Mouse (Mus musculus): ENCODE measurements around the gene Prm1. TPM values are rescaled to one million over a fixed set of nuclear protein-coding genes. Genes with fewer than 3 reads are reported as not detected.
"Not testable (repeated sequence)": the region's sequence is repeated elsewhere in the genome, so short reads cannot be mapped to it uniquely, and the experiment has no call there.

The Prm1 gene
- polyA plus RNA-seq (2016; fragmentation: Nextera tagmentation; extraction: Ambion mirVana): not detected in 2 replicates

- no peaks in the 10 kb centered on the region for H3K27me3 ChIP-seq (ENCODE audit: low read depth, poor library complexity, severe bottlenecking)
- H3K4me1 ChIP-seq: no peaks in the 10 kb centered on the region
- no peaks in the 10 kb centered on the region for H3K9me3 ChIP-seq (replicated peaks)
- no peak for DNase-seq (ENCODE audit: low spot score)
- H3K4me3 ChIP-seq: no peak within 1 kb of the TSS
- no peak within 1 kb of the TSS for H3K27ac ChIP-seq (replicated peaks)
- H3K36me3 ChIP-seq: no peaks in the 10 kb centered on the region
- WGBS: 85% methylated on average over 10 of the region's 10 CpGs
Measured at GRCm38 (mm10) chr16:10805789-10806527, at the start of gene Prm1. TSS of gene Prm1 (minus strand) at chr16:10805839.

- H3K4me1 ChIP-seq: peaks cover 14% of the 10 kb centered on the region
- WGBS: 94% methylated on average over 10 of the region's 10 CpGs
- not testable (repeated sequence) for DNase-seq (ENCODE audit: low spot score); H3K4me3 ChIP-seq; H3K27ac ChIP-seq (replicated peaks); H3K9me3 ChIP-seq (replicated peaks); H3K27me3 ChIP-seq (ENCODE audit: low read depth, poor library complexity, severe bottlenecking)
- peaks cover 11% of the 10 kb centered on the region; the same call in 1 of the 2 replicates for H3K36me3 ChIP-seq
Measured at GRCm38 (mm10) chr16:10852216-10852615, 46.6 kb upstream of the Prm1 start.

- Histone ChIP-seq H3K4me1 (peaks cover 14% of the 10 kb centered on the region), H3K27me3 (ENCODE audit: low read depth, poor library complexity, severe bottlenecking) (no peaks in the 10 kb centered on the region), H3K9me3 (replicated peaks) (no peaks in the 10 kb centered on the region), H3K4me3 (no peak overlapping the region), H3K27ac (replicated peaks) (peak overlapping the region; percentile 46; the same call in 1 of the 2 replicates), H3K36me3 (peaks cover 11% of the 10 kb centered on the region; the same call in 1 of the 2 replicates)
- WGBS: 55% methylated on average over 4 of the region's 4 CpGs
- no peak for DNase-seq (ENCODE audit: low spot score)
Measured at GRCm38 (mm10) chr16:10850905-10851304, 45.3 kb upstream of the Prm1 start.

- Histone ChIP-seq H3K4me3 (no peak overlapping the region), H3K27me3 (ENCODE audit: low read depth, poor library complexity, severe bottlenecking) (no peaks in the 10 kb centered on the region), H3K9me3 (replicated peaks) (no peaks in the 10 kb centered on the region), H3K27ac (replicated peaks) (peak overlapping the region; percentile 46; the same call in 1 of the 2 replicates), H3K4me1 (peaks cover 14% of the 10 kb centered on the region), H3K36me3 (peaks cover 11% of the 10 kb centered on the region; the same call in 1 of the 2 replicates)
- WGBS: 81% methylated on average over 12 of the region's 12 CpGs
- no peak for DNase-seq (ENCODE audit: low spot score)
Measured at GRCm38 (mm10) chr16:10849965-10850861, 44.6 kb upstream of the Prm1 start.

- 55% methylated on average over 4 of the region's 4 CpGs for WGBS
- H3K4me3 ChIP-seq: no peak overlapping the region
- H3K9me3 ChIP-seq (replicated peaks): no peaks in the 10 kb centered on the region
- H3K27ac ChIP-seq (replicated peaks): no peak overlapping the region
- H3K4me1 ChIP-seq: peaks cover 30% of the 10 kb centered on the region
- no peak for DNase-seq (ENCODE audit: low spot score)
- no peaks in the 10 kb centered on the region for H3K36me3 ChIP-seq
- no peaks in the 10 kb centered on the region for H3K27me3 ChIP-seq (ENCODE audit: low read depth, poor library complexity, severe bottlenecking)
Measured at GRCm38 (mm10) chr16:10846503-10846902, 40.9 kb upstream of the Prm1 start.

GRCm38 (mm10) chr16:10845952-10846351, 40.3 kb upstream of the Prm1 start:
- Histone ChIP-seq H3K9me3 (replicated peaks) (no peaks in the 10 kb centered on the region), H3K4me1 (peaks cover 24% of the 10 kb centered on the region), H3K27me3 (ENCODE audit: low read depth, poor library complexity, severe bottlenecking) (no peaks in the 10 kb centered on the region), H3K36me3 (peaks cover 5% of the 10 kb centered on the region; the same call in 1 of the 2 replicates), H3K4me3 (no peak overlapping the region), H3K27ac (replicated peaks) (no peak overlapping the region)
- 83% methylated on average over 6 of the region's 6 CpGs for WGBS
- no peak for DNase-seq (ENCODE audit: low spot score)

- Histone ChIP-seq H3K4me3 (no peak overlapping the region), H3K27me3 (ENCODE audit: low read depth, poor library complexity, severe bottlenecking) (no peaks in the 10 kb centered on the region), H3K4me1 (peaks cover 21% of the 10 kb centered on the region), H3K36me3 (peaks cover 21% of the 10 kb centered on the region), H3K27ac (replicated peaks) (peak overlapping the region; percentile 68; the same call in 1 of the 2 replicates), H3K9me3 (replicated peaks) (no peaks in the 10 kb centered on the region)
- DNase-seq (ENCODE audit: low spot score): no peak
- 83% methylated on average over 6 of the region's 6 CpGs for WGBS
Measured at GRCm38 (mm10) chr16:10844319-10844670, 38.7 kb upstream of the Prm1 start.

GRCm38 (mm10) chr16:10843486-10844318, 38.1 kb upstream of the Prm1 start:
- DNase-seq (ENCODE audit: low spot score): peak; percentile 52
- Histone ChIP-seq H3K27ac (replicated peaks) (peak overlapping the region; percentile 68), H3K4me1 (peaks cover 25% of the 10 kb centered on the region), H3K36me3 (peaks cover 22% of the 10 kb centered on the region), H3K27me3 (ENCODE audit: low read depth, poor library complexity, severe bottlenecking) (no peaks in the 10 kb centered on the region), H3K9me3 (replicated peaks) (no peaks in the 10 kb centered on the region), H3K4me3 (peak overlapping the region; percentile 33)
- 34% methylated on average over 18 of the region's 18 CpGs for WGBS

- WGBS: 72% methylated on average over 4 of the region's 4 CpGs
- no peaks in the 10 kb centered on the region for H3K27me3 ChIP-seq (ENCODE audit: low read depth, poor library complexity, severe bottlenecking)
Measured at GRCm38 (mm10) chr16:10842282-10842855, 36.7 kb upstream of the Prm1 start.

GRCm38 (mm10) chr16:10840018-10840417, 34.4 kb upstream of the Prm1 start:
- WGBS: 97% methylated on average over 12 of the region's 14 CpGs
- Histone ChIP-seq H3K4me1 (peaks cover 56% of the 10 kb centered on the region), H3K27me3 (ENCODE audit: low read depth, poor library complexity, severe bottlenecking) (no peaks in the 10 kb centered on the region), H3K36me3 (peaks cover 22% of the 10 kb centered on the region), H3K4me3 (no peak overlapping the region), H3K27ac (replicated peaks) (no peak overlapping the region), H3K9me3 (replicated peaks) (no peaks in the 10 kb centered on the region)
- no peak for DNase-seq (ENCODE audit: low spot score)

More at GRCm38 (mm10) chr16:10842282-10842855, 36.7 kb upstream of the Prm1 start:
- Histone ChIP-seq H3K4me3 (no peak overlapping the region), H3K36me3 (peaks cover 22% of the 10 kb centered on the region), H3K9me3 (replicated peaks) (no peaks in the 10 kb centered on the region), H3K27ac (replicated peaks) (no peak overlapping the region), H3K4me1 (peaks cover 37% of the 10 kb centered on the region)
- no peak for DNase-seq (ENCODE audit: low spot score)

- Histone ChIP-seq H3K9me3 (replicated peaks) (no peaks in the 10 kb centered on the region), H3K4me1 (peaks cover 49% of the 10 kb centered on the region), H3K27ac (replicated peaks) (no peak overlapping the region), H3K4me3 (no peak overlapping the region), H3K27me3 (ENCODE audit: low read depth, poor library complexity, severe bottlenecking) (peaks cover 6% of the 10 kb centered on the region), H3K36me3 (peaks cover 22% of the 10 kb centered on the region)
- WGBS: 62% methylated on average over 10 of the region's 10 CpGs
- DNase-seq (ENCODE audit: low spot score): peak; percentile 18
Measured at GRCm38 (mm10) chr16:10838487-10839245, 33.0 kb upstream of the Prm1 start.
